Mouse (Mus musculus): ENCODE measurements around the gene Siah1a. TPM values are rescaled to one million over a fixed set of nuclear protein-coding genes. Genes with fewer than 3 reads are reported as not detected.

The Siah1a gene
- total and polyA plus RNA-seq, 2 experiments from 2014 or later = 66.1 to 69.7 TPM

- no peaks in the 10 kb centered on the region for H3K27me3 ChIP-seq (ENCODE audit: insufficient read depth, low read length)
- no peaks in the 10 kb centered on the region for H3K4me1 ChIP-seq (ENCODE audit: insufficient read depth, low read length)
- WGBS = 72% methylated on average over 5 of the region's 5 CpGs
- TF ChIP-seq CTCF (IDR thresholded peaks at IDR 0.05; ENCODE audit: low read depth) = no peak
- H3K4me2 ChIP-seq (ENCODE audit: low read depth, low read length) = no peak overlapping the region
- H3K9ac ChIP-seq (replicated peaks; ENCODE audit: low read length) = no peak overlapping the region
- no peak overlapping the region for H3K4me3 ChIP-seq (ENCODE audit: low read length)
- H3K27ac ChIP-seq = no peak overlapping the region
- ATAC-seq (no peak), DNase-seq (ENCODE audit: low spot score) (no peak)
- H3K36me3 ChIP-seq (ENCODE audit: insufficient read depth, low read length) = 0 out of 2 replicates have a peak, but pooled peaks cover 4% of the 10 kb centered on the region
- no peaks in the 10 kb centered on the region for H3K9me3 ChIP-seq (ENCODE audit: low read length)
Measured at GRCm38 (mm10) chr8:86706756-86707155, 39.0 kb downstream of the Siah1a start.

- Histone ChIP-seq H3K4me1 (ENCODE audit: insufficient read depth, low read length) (no peaks in the 10 kb centered on the region), H3K9me3 (ENCODE audit: low read length) (no peaks in the 10 kb centered on the region), H3K27ac (no peak overlapping the region), H3K36me3 (ENCODE audit: insufficient read depth, low read length) (no peaks in the 10 kb centered on the region), H3K4me2 (ENCODE audit: low read depth, low read length) (no peak overlapping the region), H3K27me3 (ENCODE audit: insufficient read depth, low read length) (no peaks in the 10 kb centered on the region), H3K4me3 (ENCODE audit: low read length) (no peak overlapping the region), H3K9ac (replicated peaks; ENCODE audit: low read length) (no peak overlapping the region)
- DNase-seq (ENCODE audit: low spot score) = no peak
- ATAC-seq = no peak
- no peak for TF ChIP-seq CTCF (IDR thresholded peaks at IDR 0.05; ENCODE audit: low read depth)
- WGBS = 84% methylated on average over 3 of the region's 3 CpGs
Measured at GRCm38 (mm10) chr8:86705317-86705716, 40.4 kb downstream of the Siah1a start.

- H3K4me3 ChIP-seq (ENCODE audit: low read length) = no peak overlapping the region
- no peaks in the 10 kb centered on the region for H3K9me3 ChIP-seq (ENCODE audit: low read length)
- no peak overlapping the region for H3K4me2 ChIP-seq (ENCODE audit: low read depth, low read length)
- DNase-seq (ENCODE audit: low spot score) (no peak), ATAC-seq (no peak)
- no peaks in the 10 kb centered on the region for H3K4me1 ChIP-seq (ENCODE audit: insufficient read depth, low read length)
- TF ChIP-seq CTCF (IDR thresholded peaks at IDR 0.05; ENCODE audit: low read depth) = no peak
- no peak overlapping the region for H3K9ac ChIP-seq (replicated peaks; ENCODE audit: low read length)
- H3K27me3 ChIP-seq (ENCODE audit: insufficient read depth, low read length) = no peaks in the 10 kb centered on the region
- WGBS = 84% methylated on average over 3 of the region's 3 CpGs
- H3K36me3 ChIP-seq (ENCODE audit: insufficient read depth, low read length) = no peaks in the 10 kb centered on the region
- no peak overlapping the region for H3K27ac ChIP-seq
Measured at GRCm38 (mm10) chr8:86702453-86702852, 43.3 kb downstream of the Siah1a start.

GRCm38 (mm10) chr8:86699471-86699870 is 46.3 kb downstream of the Siah1a start:
- H3K4me3 ChIP-seq (ENCODE audit: low read length) = no peak overlapping the region
- DNase-seq (ENCODE audit: low spot score) = no peak
- no peak for ATAC-seq
- H3K27me3 ChIP-seq (ENCODE audit: insufficient read depth, low read length) = no peaks in the 10 kb centered on the region
- H3K9me3 ChIP-seq (ENCODE audit: low read length) = no peaks in the 10 kb centered on the region
- no peaks in the 10 kb centered on the region for H3K4me1 ChIP-seq (ENCODE audit: insufficient read depth, low read length)
- no peak overlapping the region for H3K9ac ChIP-seq (replicated peaks; ENCODE audit: low read length)
- H3K36me3 ChIP-seq (ENCODE audit: insufficient read depth, low read length) = no peaks in the 10 kb centered on the region
- TF ChIP-seq CTCF (IDR thresholded peaks at IDR 0.05; ENCODE audit: low read depth) = no peak
- no peak overlapping the region for H3K27ac ChIP-seq
- 93% methylated on average over 12 of the region's 12 CpGs for WGBS
- no peak overlapping the region for H3K4me2 ChIP-seq (ENCODE audit: low read depth, low read length)

GRCm38 (mm10) chr8:86698811-86699421 is 46.8 kb downstream of the Siah1a start:
- H3K4me3 ChIP-seq (ENCODE audit: low read length) = no peak overlapping the region
- ATAC-seq (no peak), DNase-seq (ENCODE audit: low spot score) (no peak)
- H3K4me1 ChIP-seq (ENCODE audit: insufficient read depth, low read length) = no peaks in the 10 kb centered on the region
- 86% methylated on average over 1 of the region's 1 CpGs for WGBS
- no peaks in the 10 kb centered on the region for H3K9me3 ChIP-seq (ENCODE audit: low read length)
- H3K36me3 ChIP-seq (ENCODE audit: insufficient read depth, low read length) = no peaks in the 10 kb centered on the region
- H3K9ac ChIP-seq (replicated peaks; ENCODE audit: low read length) = no peak overlapping the region
- no peak for TF ChIP-seq CTCF (IDR thresholded peaks at IDR 0.05; ENCODE audit: low read depth)
- H3K27ac ChIP-seq = no peak overlapping the region
- no peak overlapping the region for H3K4me2 ChIP-seq (ENCODE audit: low read depth, low read length)
- no peaks in the 10 kb centered on the region for H3K27me3 ChIP-seq (ENCODE audit: insufficient read depth, low read length)

GRCm38 (mm10) chr8:86695703-86696102 is 50.0 kb downstream of the Siah1a start:
- H3K4me1 ChIP-seq (ENCODE audit: insufficient read depth, low read length) = no peaks in the 10 kb centered on the region
- DNase-seq (ENCODE audit: low spot score) = no peak
- no peak overlapping the region for H3K4me3 ChIP-seq (ENCODE audit: low read length)
- no peak overlapping the region for H3K9ac ChIP-seq (replicated peaks; ENCODE audit: low read length)
- no peak overlapping the region for H3K4me2 ChIP-seq (ENCODE audit: low read depth, low read length)
- H3K27ac ChIP-seq = no peak overlapping the region
- no peaks in the 10 kb centered on the region for H3K9me3 ChIP-seq (ENCODE audit: low read length)
- no peak for ATAC-seq
- 95% methylated on average over 2 of the region's 2 CpGs for WGBS
- no peaks in the 10 kb centered on the region for H3K36me3 ChIP-seq (ENCODE audit: insufficient read depth, low read length)
- no peaks in the 10 kb centered on the region for H3K27me3 ChIP-seq (ENCODE audit: insufficient read depth, low read length)
- TF ChIP-seq CTCF (IDR thresholded peaks at IDR 0.05; ENCODE audit: low read depth) = no peak

GRCm38 (mm10) chr8:86694011-86694410 is 51.7 kb downstream of the Siah1a start:
- H3K4me3 ChIP-seq (ENCODE audit: low read length) = no peak overlapping the region

More at GRCm38 (mm10) chr8:86694011-86694410, 51.7 kb downstream of the Siah1a start:
- no peak overlapping the region for H3K4me2 ChIP-seq (ENCODE audit: low read depth, low read length)
- no peak overlapping the region for H3K27ac ChIP-seq
- H3K27me3 ChIP-seq (ENCODE audit: insufficient read depth, low read length) = no peaks in the 10 kb centered on the region
- H3K9ac ChIP-seq (replicated peaks; ENCODE audit: low read length) = no peak overlapping the region
- ATAC-seq (no peak), DNase-seq (ENCODE audit: low spot score) (no peak)
- TF ChIP-seq CTCF (IDR thresholded peaks at IDR 0.05; ENCODE audit: low read depth) = no peak
- 82% methylated on average over 1 of the region's 1 CpGs for WGBS
- no peaks in the 10 kb centered on the region for H3K36me3 ChIP-seq (ENCODE audit: insufficient read depth, low read length)
- H3K4me1 ChIP-seq (ENCODE audit: insufficient read depth, low read length) = no peaks in the 10 kb centered on the region
- no peaks in the 10 kb centered on the region for H3K9me3 ChIP-seq (ENCODE audit: low read length)

All from hindbrain, postnatal 0 days (tissue).